Mouse (Mus musculus) intestine, embryonic 16.5 days (tissue): ENCODE data around the gene Gm9999. TPM values are rescaled to one million over a fixed set of nuclear protein-coding genes. Genes with fewer than 3 reads are reported as not detected.
"Not testable (repeated sequence)": the region's sequence is repeated elsewhere in the genome, so short reads cannot be mapped to it uniquely, and the experiment has no call there.

ENCODE experiments used
- ATAC-seq: fragments of 200-750 bp; cut with Nextera tagmentation; 2 replicates; pipeline ENCODE4 v1.8.0; 2017; ENCODE audit warnings: moderate TSS enrichment, moderate library complexity
- H3K27ac ChIP-seq: fragments of 300-500 bp; sonication (generic); 2 replicates; pipeline ENCODE4 v1.5.1; 2014; ENCODE audit warnings: mild to moderate bottlenecking, low read length
- H3K27me3 ChIP-seq: fragments of 300-500 bp; sonication (generic); replicated peaks from 2 replicates; pipeline ENCODE4 v1.6.1; 2014; ENCODE audit warnings: low read length, control low read depth, mixed read lengths; ENCODE audit not compliant: control insufficient read depth, insufficient read depth
- H3K36me3 ChIP-seq: fragments of 300-500 bp; sonication (generic); 2 replicates; pipeline ENCODE4 v1.6.1; 2014; ENCODE audit warnings: low read length, control low read depth; ENCODE audit not compliant: control insufficient read depth, insufficient read depth
- H3K4me1 ChIP-seq: fragments of 300-500 bp; sonication (generic); 2 replicates; pipeline ENCODE4 v1.6.1; 2014; ENCODE audit warnings: low read length, control low read depth, mixed read lengths; ENCODE audit not compliant: control insufficient read depth, insufficient read depth
- H3K4me2 ChIP-seq: fragments of 300-500 bp; sonication (generic); 2 replicates; pipeline ENCODE4 v1.6.1; 2014; ENCODE audit warnings: low read depth, low read length, control low read depth
- H3K4me3 ChIP-seq: fragments of 300-500 bp; sonication (generic); 2 replicates; pipeline ENCODE4 v1.5.1; 2014; ENCODE audit warnings: mild to moderate bottlenecking, low read length
- H3K9ac ChIP-seq: fragments of 300-500 bp; sonication (generic); 2 replicates; pipeline ENCODE4 v1.6.1; 2014; ENCODE audit warnings: low read depth, low read length
- H3K9me3 ChIP-seq: fragments of 300-500 bp; sonication (generic); 2 replicates; pipeline ENCODE4 v1.6.1; 2016; ENCODE audit warnings: low read length, control low read depth; ENCODE audit not compliant: control insufficient read depth
- WGBS: fragments of 180-500 bp; shearing (Covaris S2); extraction: QIAGEN DNeasy Blood & Tissue Kit; methylation state at CpG from one replicate; pipeline ENCODE4 v1.1.7; 2014; 5-methylcytosine and 5-hydroxymethylcytosine counted together
- polyA plus RNA-seq: library from polyadenylated mRNA; unstranded; fragments of >200 nt; fragmentation: Nextera tagmentation; extraction: Ambion mirVana; gene quantifications from 2 replicates; pipeline ENCODE4 v1.2.1, GENCODE M21; 2015

Gene Gm9999
- polyA plus RNA-seq, 1 experiment from 2014 or later, result not detected

- Histone ChIP-seq H3K9me3 (no peaks in the 10 kb centered on the region), H3K4me2 (no peak overlapping the region), H3K4me3 (no peak overlapping the region), H3K27me3 (no peaks in the 10 kb centered on the region), H3K27ac (no peak overlapping the region), H3K36me3 (no peaks in the 10 kb centered on the region), H3K9ac (no peak overlapping the region), H3K4me1 (no peaks in the 10 kb centered on the region)
- ATAC-seq, result no peak
- 88% methylated on average over 4 of the region's 4 CpGs for WGBS
Measured at GRCm38 (mm10) chr7:46969898-46970297, 13.5 kb upstream of the Gm9999 start.

- Histone ChIP-seq H3K4me3 (no peak overlapping the region), H3K27me3 (no peaks in the 10 kb centered on the region), H3K9me3 (no peaks in the 10 kb centered on the region), H3K27ac (no peak overlapping the region), H3K9ac (no peak overlapping the region), H3K36me3 (no peaks in the 10 kb centered on the region), H3K4me1 (no peaks in the 10 kb centered on the region), H3K4me2 (no peak overlapping the region)
- WGBS, result 95% methylated on average over 4 of the region's 4 CpGs
- ATAC-seq, result no peak
Measured at GRCm38 (mm10) chr7:46974648-46975047, 8.7 kb upstream of the Gm9999 start.

GRCm38 (mm10) chr7:46975456-46975855 is 7.9 kb upstream of the Gm9999 start:
- no peaks in the 10 kb centered on the region for H3K27me3 ChIP-seq
- no peaks in the 10 kb centered on the region for H3K9me3 ChIP-seq
- 87% methylated on average over 11 of the region's 11 CpGs for WGBS
- no peak overlapping the region for H3K4me3 ChIP-seq
- H3K4me2 ChIP-seq, result no peak overlapping the region
- no peak for ATAC-seq
- no peaks in the 10 kb centered on the region for H3K4me1 ChIP-seq
- H3K36me3 ChIP-seq, result no peaks in the 10 kb centered on the region
- no peak overlapping the region for H3K27ac ChIP-seq
- no peak overlapping the region for H3K9ac ChIP-seq

DNA sequence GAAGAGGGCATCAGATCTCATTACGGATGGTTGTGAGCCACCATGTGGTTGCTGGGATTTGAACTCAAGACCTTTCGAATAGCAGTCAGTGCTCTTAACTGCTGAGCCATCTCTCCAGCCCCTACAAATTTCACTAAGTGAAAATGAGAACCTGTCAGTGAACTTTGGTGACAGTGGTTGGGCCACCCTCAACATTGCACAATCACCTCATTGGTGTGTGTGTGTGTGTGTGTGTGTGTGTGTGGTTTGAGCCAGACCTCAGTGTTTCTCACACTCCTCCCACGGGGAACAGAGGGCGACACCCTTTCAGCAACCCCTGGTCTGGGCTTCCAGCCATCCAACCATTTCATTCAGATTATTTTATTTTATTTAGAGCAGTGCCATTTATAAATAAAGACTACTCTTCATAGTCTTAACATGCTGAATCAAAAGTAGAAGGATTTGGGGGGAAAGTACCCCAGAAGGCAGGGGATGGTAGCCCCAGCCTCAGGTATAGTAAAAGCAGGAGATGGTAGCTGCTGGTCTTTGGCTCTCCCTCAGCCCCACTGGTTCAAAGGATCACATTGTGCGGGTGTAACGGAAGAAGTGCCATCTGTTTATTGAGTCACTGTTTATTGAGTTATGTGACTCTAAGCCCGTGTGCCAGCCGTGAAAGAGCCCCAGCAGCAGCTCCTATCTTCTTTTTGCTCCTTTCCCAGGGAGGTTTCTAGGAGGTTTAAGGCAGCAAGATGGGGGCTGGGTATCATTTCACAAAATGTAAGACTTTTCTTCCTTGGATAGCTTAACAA is 2.5 kb downstream of the Gm9999 start:
- H3K9me3 ChIP-seq, result no peaks in the 10 kb centered on the region
- H3K4me1 ChIP-seq, result peaks cover 15% of the 10 kb centered on the region
- WGBS, result 49% methylated on average over 8 of the region's 8 CpGs
- no peak overlapping the region for H3K4me3 ChIP-seq
- H3K27ac ChIP-seq, result no peak overlapping the region
- ATAC-seq, result no peak
- no peak overlapping the region for H3K9ac ChIP-seq
- H3K27me3 ChIP-seq, result no peaks in the 10 kb centered on the region
- H3K36me3 ChIP-seq, result no peaks in the 10 kb centered on the region
- H3K4me2 ChIP-seq, result no peak overlapping the region

- WGBS, result 41% methylated on average over 5 of the region's 5 CpGs
- H3K27ac ChIP-seq, result peak overlapping the region; percentile 66
- no peak overlapping the region for H3K4me2 ChIP-seq
- no peak overlapping the region for H3K9ac ChIP-seq
- no peak for ATAC-seq
- no peaks in the 10 kb centered on the region for H3K9me3 ChIP-seq
- H3K27me3 ChIP-seq, result no peaks in the 10 kb centered on the region
- H3K4me3 ChIP-seq, result no peak overlapping the region
- no peaks in the 10 kb centered on the region for H3K36me3 ChIP-seq
- H3K4me1 ChIP-seq, result peaks cover 15% of the 10 kb centered on the region
Measured at GRCm38 (mm10) chr7:46986646-46987045, 3.3 kb downstream of the Gm9999 start.

- Histone ChIP-seq H3K4me2 (no peak overlapping the region), H3K4me3 (no peak overlapping the region), H3K4me1 (peaks cover 15% of the 10 kb centered on the region), H3K36me3 (no peaks in the 10 kb centered on the region), H3K27ac (peak overlapping the region; percentile 66), H3K9me3 (no peaks in the 10 kb centered on the region), H3K27me3 (no peaks in the 10 kb centered on the region), H3K9ac (no peak overlapping the region)
- WGBS, result 29% methylated on average over 2 of the region's 2 CpGs
- ATAC-seq, result 0 out of 2 replicates have a peak, but pooled peaks have one; percentile 31
Measured at GRCm38 (mm10) chr7:46987073-46987472, 3.7 kb downstream of the Gm9999 start.

DNA sequence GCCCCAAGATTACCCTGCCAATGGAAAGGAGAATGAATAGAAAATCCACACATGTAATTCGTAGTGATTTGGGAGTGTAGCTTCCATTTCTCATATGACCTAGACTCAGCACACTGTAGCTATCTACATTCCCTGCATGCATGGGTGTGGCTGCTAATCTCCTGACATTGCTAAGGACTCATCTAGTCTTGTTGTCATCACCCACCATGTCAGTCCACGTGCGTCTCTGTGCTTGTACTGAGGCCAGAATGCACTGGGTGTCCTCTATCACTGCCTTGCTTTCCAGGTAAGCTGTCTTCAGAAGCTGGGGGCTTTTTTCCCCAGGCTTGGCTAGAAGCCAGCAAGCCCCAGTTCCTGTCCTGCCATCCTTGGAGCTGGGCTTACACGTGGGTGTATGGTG is 6.0 kb downstream of the Gm9999 start:
- peaks cover 15% of the 10 kb centered on the region for H3K4me1 ChIP-seq
- not testable (repeated sequence) for H3K4me3 ChIP-seq, H3K4me2 ChIP-seq, H3K27me3 ChIP-seq, H3K9me3 ChIP-seq, H3K36me3 ChIP-seq, H3K9ac ChIP-seq, ATAC-seq, H3K27ac ChIP-seq
- whole genome bisulfite sequencing, result 67% methylated on average over 4 of the region's 4 CpGs

GRCm38 (mm10) chr7:46993079-46993478 is 9.7 kb downstream of the Gm9999 start:
- H3K4me3 ChIP-seq, result no peak overlapping the region
- H3K27ac ChIP-seq, result no peak overlapping the region
- no peaks in the 10 kb centered on the region; the same call in 1 of the 2 replicates for H3K4me1 ChIP-seq
- H3K9ac ChIP-seq, result no peak overlapping the region
- H3K36me3 ChIP-seq, result peaks cover 16% of the 10 kb centered on the region
- H3K9me3 ChIP-seq, result no peaks in the 10 kb centered on the region
- H3K27me3 ChIP-seq, result no peaks in the 10 kb centered on the region
- no peak for ATAC-seq
- WGBS, result 83% methylated on average over 8 of the region's 8 CpGs
- no peak overlapping the region for H3K4me2 ChIP-seq

- Histone ChIP-seq H3K9me3 (no peaks in the 10 kb centered on the region), H3K4me2 (no peak overlapping the region), H3K9ac (no peak overlapping the region), H3K36me3 (peaks cover 18% of the 10 kb centered on the region), H3K27me3 (no peaks in the 10 kb centered on the region), H3K27ac (no peak overlapping the region), H3K4me1 (peaks cover 16% of the 10 kb centered on the region), H3K4me3 (no peak overlapping the region)
- 85% methylated on average over 3 of the region's 3 CpGs for WGBS
- no peak for ATAC-seq
Measured at GRCm38 (mm10) chr7:46995558-46995957, 12.2 kb downstream of the Gm9999 start.

GRCm38 (mm10) chr7:46997008-46997407 is 13.6 kb downstream of the Gm9999 start:
- ATAC-seq, result no peak
- Histone ChIP-seq H3K4me2 (no peak overlapping the region), H3K36me3 (peaks cover 18% of the 10 kb centered on the region), H3K9me3 (no peaks in the 10 kb centered on the region), H3K27me3 (no peaks in the 10 kb centered on the region), H3K4me1 (peaks cover 27% of the 10 kb centered on the region), H3K27ac (no peak overlapping the region), H3K4me3 (no peak overlapping the region), H3K9ac (no peak overlapping the region)
- 86% methylated on average over 4 of the region's 4 CpGs for WGBS
